Mouse (Mus musculus): ENCODE measurements around the gene Kndc1. TPM values are rescaled to one million over a fixed set of nuclear protein-coding genes. Genes with fewer than 3 reads are reported as not detected.

Kndc1 gene
- total RNA-seq, 2 experiments from 2014 or later = not detected

DNA sequence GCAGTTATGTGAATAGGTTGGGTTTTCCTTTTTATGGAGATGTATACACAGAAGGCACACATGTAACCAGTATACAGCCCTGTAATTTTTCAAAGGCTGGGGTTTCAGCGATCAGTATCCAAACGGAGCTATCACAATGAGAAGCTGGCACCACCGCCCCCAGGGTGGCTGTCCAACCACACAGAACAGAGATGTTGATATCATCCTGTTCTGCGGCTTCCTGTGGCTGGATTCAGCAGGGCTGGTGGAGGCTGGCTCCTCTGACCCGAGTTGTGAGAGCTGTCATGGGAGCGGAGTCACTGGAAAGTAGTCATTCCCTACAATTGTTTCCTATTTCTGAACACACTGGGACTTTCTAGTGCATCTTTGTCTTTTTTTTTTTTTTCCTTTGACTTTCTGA, 10.8 kb downstream of the Kndc1 start:
- no peak for DNase-seq

DNA sequence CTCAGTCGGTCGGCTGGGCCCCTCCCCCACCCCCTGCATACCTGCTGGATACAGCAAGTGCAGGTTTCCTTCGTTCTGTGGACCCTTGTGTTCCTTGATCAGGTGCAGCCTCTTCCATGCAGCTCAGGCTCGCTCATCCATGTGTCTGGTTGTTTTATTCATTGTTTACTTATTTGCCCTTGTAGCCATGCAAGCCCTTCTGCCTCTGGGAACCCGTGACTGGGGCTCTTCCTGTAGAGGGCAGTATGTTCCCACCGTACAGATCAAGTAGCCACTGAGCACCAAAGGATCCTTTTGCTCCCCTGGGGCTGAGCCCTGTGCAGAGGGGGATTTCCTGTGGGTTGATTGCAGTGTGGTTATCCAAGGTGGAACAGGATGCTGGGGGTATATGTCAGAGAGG, 11.2 kb downstream of the Kndc1 start:
- DNase-seq = no peak

DNA sequence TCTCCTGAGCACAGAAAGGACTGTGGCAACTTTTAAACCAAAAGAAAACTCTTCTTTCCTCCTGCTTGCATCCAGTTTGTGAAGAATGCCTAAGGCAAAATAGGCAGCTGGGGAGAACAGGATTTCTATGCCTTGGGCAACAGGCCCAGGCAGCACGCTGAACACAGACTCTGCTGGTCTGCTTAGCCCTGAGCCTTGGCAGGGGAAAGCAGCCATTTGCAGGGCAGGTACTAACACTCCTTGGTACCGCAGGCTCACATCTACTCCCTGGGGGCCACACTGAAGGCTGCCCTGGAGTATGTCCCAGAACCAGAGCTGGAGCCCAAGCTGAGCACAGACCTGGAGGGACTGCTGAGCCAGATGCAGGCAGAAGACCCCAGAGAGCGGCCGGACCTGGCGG, 13.7 kb downstream of the Kndc1 start:
- no peak for DNase-seq

- DNase-seq = no peak
Measured at GRCm38 (mm10) chr7:139909469-139909868, 15.0 kb downstream of the Kndc1 start.

DNA sequence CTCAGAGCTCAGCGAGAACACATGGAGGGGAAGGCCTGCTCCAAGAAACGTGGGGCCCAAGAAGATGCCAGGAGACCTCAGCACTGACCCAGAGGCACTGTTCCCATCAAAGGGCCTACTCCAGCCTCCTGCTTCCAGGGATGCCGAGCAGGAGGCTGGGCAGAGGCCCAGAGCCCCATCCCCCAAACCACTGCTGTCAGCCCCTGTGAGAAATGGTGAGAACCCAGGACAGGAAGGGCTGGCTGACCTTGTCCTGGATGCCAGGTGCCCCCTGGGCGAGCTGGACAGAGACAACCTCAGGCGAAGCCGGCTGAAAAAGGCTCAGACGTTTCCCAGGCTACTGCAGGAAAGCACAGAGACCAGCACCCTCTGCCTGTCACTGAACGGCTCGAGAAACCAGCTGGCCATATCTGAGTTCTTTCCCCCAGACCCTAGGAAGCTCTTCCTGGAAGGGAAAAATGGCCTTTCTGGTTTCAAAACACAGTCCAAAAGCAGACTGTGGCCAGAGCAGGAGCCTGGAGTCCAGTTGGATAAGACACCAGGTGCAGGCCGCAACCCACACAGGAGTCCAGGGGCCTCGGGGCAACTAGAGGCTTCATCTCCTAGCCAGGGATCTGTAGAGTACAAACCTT, 15.8 kb downstream of the Kndc1 start:
- no peak for DNase-seq

DNA sequence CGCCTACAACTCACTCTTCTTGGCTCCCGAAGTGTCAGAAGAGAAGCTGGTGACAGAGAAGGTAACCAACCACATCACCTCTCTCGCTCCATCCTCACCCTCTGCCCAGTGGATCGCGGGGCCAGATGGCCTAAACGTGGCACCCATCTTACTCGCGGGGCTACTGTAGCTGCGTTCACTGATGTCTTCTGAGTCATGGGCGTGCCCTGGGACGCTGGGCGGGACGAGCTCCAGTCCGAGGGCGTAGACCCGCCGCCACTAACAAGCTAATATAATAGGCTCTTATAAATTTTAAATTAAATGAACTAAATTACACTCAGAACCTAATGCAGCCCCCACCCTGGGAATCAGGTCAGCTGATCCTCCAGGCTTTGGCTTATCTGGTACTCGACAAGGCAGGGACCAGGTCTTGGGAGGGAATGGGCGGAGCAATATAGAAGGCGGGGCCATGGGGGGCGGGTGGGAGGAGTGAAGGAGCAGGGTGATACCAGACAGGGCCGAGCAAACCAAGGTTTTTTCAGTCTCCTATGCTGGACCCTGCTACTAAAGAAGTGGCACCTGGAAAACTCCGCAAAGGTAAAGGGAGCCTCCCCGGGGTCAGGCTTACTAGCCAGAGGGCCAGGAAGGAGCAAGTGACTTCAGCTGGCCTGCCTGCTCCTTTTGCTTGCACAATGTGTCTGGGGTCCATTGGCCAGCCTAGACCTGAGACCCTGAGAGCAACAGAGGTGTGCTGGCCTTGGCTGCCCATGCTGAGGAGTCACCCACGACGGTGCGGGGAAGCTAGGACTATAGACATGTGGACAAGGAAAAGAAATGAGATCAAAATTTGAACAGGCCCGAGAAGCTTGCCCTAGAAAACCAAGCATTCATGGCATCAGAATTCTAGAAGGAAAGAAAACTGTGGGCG, 19.9 kb downstream of the Kndc1 start:
- no peak for DNase-seq

DNA sequence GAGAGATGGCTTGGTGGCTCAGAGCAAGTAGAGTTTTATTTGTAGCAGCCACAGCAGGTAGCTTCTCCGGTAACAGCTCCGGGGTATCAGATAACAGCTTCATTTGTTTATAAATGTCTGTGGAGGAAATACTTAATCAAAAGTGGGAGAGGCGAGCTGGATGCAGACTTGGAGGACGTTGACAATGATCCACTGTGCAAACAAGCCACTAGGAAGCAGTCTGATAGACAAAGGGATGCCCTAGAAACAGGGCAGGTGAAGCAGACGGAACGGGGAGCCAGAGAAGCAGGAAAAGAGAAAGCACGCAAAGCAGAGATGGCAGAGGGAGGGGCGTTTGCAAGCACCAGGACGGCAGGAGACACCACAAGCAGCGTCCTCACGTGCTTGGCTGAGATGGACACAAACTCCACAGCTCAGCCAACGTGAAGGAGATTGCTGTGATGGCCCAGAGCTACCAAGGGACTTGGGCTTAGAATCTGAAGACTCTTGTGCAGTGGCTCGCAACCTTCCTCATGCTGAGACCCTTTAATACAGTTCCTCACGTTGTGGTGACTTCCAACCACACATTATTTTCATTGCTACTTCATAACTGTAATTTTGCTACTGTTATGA, 21.3 kb downstream of the Kndc1 start:
- DNase-seq = no peak

DNA sequence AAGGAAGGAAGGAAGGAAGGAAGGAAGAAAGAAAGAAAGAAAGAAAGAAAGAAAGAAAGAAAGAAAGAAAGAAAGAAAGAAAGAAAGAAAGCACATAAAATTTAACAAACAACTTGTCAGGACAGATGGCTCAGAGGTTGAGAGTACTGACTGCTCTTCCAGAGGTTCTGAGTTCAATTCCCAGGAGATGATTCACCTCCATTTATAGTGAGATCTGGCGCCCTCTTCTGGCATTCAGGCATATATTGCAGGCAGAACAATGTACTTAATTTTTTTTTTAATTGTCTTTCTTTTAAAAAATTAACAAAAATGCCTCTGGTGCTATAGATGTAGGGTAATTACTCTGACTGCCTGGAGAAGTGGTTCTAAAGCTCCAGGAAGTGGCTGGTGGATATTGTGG, 21.8 kb downstream of the Kndc1 start:
- no peak for DNase-seq

GRCm38 (mm10) chr7:139918262-139918661, 23.8 kb downstream of the Kndc1 start:
- DNase-seq = no peak

DNA sequence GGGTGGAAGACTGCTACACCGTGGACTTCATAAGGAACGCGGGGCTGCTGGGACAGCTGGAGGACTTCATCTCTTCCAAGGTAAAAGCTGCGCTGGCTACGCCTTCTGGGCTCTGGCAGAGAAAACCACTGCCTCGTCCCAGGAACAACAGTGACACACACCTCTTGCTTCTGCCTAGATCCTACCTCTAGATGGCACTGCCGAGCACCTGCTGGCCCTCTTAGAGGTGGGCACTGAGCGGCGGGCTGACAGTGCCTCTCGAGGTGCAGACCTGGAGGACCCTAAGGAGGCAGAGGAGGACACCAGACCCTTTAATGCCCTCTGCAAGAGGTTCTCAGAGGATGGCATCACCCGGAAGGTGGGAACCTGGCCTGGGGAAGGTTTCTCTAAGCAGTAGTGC, 36.2 kb downstream of the Kndc1 start:
- DNase-seq = no peak

- DNase-seq = no peak
Measured at GRCm38 (mm10) chr7:139936705-139937104, 42.2 kb downstream of the Kndc1 start.

DNA sequence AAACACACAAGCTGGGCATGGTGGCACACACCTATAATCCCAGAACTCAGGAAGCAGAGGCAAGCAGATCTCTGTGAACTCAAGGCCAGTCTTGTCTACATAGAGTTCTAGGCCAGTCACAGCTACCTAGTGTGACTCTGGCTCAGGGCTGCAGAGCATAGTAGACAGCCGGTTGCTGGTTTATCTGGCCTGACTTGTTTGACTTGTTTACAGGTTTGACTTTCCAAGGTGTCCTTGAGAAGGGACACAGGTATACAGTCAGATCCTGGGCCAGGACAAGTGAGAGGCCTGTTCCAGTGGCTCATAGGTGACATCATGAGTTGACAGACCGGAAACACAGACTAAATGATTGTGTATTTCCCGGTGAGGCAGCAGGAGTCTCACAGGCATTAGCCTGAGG, 42.6 kb downstream of the Kndc1 start:
- DNase-seq = no peak

GRCm38 (mm10) chr7:139937810-139938209, 43.3 kb downstream of the Kndc1 start:
- no peak for DNase-seq

- DNase-seq = no peak
Measured at GRCm38 (mm10) chr7:139940476-139941209, 46.1 kb downstream of the Kndc1 start.

DNA sequence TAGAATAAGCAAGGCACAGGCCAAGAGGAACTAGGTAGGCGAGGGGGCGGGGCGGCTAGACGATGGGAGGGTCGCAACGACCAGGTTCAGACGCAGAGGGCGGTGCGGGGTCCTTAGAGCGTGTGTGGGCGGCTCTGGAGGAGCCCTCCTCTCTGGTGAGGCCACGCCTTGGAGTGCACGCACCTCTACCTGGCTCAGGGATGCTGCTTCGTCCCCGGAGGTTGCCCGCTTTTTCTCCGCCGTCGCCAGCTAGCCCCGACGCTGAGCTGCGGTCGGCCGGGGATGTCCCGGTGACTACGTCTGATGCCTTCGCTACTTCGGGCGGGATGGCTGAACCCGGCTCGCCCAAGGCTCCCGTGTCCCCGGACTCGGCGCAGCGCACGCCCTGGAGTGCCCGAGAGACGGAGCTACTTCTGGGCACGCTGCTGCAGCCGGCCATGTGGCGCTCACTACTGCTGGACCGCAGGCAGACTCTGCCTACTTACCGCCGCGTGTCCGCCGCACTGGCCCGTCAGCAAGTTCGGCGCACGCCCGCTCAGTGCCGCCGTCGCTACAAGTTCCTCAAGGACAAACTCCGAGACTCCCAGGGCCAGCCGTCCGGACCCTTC, 49.3 kb downstream of the Kndc1 start, which contains the start of gene Utf1:
Gene Utf1 (plus strand): TSS at position 116 of the 608 bp plus-strand sequence.
- no peak for DNase-seq

DNA sequence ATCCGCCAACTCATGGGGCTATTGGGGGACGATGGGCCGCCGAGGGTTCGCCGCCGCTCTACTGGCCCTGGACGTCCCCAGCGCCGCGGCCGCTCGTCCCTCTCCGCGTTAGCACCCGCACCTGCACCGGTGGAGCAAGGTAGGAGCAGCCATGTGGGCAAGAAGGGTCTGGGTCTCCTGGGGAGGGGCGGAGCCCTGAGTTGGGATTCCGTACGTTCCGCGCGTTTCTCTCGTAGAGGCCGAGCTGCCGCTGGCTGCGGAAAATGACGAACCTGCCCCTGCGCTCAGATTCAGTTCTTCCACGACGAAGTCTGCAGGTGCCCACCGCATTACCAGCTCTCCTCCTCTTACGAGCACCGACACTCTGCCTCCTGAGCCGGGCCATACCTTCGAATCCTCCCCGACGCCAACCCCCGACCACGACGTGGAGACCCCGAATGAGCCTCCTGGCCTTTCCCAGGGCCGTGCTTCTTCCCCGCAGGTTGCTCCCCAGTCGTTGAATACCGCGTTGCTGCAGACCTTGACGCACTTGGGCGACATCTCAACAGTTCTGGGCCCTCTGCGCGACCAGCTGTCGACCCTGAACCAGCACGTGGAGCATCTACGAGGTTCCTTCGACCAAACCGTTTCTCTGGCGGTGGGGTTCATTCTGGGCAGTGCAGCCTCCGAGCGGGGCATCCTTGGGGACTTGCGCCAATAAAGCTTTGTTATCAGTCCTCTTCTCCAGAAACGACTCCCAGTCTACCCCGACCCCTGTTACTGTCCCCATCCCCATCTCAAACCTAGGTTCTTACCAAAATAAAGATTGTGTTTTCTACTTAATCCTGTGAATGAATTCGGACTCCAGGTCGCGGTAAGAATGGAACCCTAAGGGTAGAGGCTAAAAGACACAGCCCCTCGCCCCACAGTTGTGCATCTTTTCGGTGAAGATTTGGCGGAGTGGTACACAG, 50.1 kb downstream of the Kndc1 start:
- DNase-seq = no peak

GRCm38 (mm10) chr7:139945516-139945915, 51.0 kb downstream of the Kndc1 start:
- DNase-seq = no peak

- no peak for DNase-seq
Measured at GRCm38 (mm10) chr7:139946032-139946431, 51.5 kb downstream of the Kndc1 start.

- DNase-seq = no peak
Measured at GRCm38 (mm10) chr7:139949893-139950282, 55.4 kb downstream of the Kndc1 start.

- peak; percentile 45 for DNase-seq
Measured at GRCm38 (mm10) chr7:139950283-139950971, 55.9 kb downstream of the Kndc1 start.
